Mouse (Mus musculus) T-helper 2 cell (primary cell): Measurements from ENCODE around the gene Gstm7.
"Not testable (repeated sequence)": the region's sequence is repeated elsewhere in the genome, so short reads cannot be mapped to it uniquely, and the experiment has no call there.

ENCODE experiments used
- in situ Hi-C: fragments of 300-600 bp; cut with MboI, MseI; formaldehyde crosslinking; loops from one replicate; pipeline ENCODE4 v1.15.1; 2025; ENCODE audit warnings: high pct_unique_total_duplicates

Gstm7 gene

GRCm38 (mm10) chr3:107931670-107932069 is at the start of gene Gstm7:
Gene Gstm7, minus strand, starts transcription at chr3:107931817.
- in situ Hi-C loops, result loop anchor here (5.0 kb wide), 1 partner anchor 221 kb away; the partner anchor contains the start of gene Gpr61

GRCm38 (mm10) chr3:107981261-107981660 is 49.6 kb upstream of the Gstm7 start:
- in situ Hi-C loops, result no loop called here

- in situ Hi-C loops, result no loop called here
These were observed 46.1 kb upstream of the Gstm7 start for GRCm38 (mm10) chr3:107977691-107978090.

- in situ Hi-C loops, result no loop called here
These were observed 42.6 kb upstream of the Gstm7 start for GRCm38 (mm10) chr3:107974237-107974636.

- in situ Hi-C loops, result no loop called here
These were observed 40.5 kb upstream of the Gstm7 start for GRCm38 (mm10) chr3:107972070-107972469.

GRCm38 (mm10) chr3:107971101-107971500 is 39.5 kb upstream of the Gstm7 start:
- in situ Hi-C loops, result not testable (repeated sequence)

- in situ Hi-C loops, result no loop called here
These were observed 37.2 kb upstream of the Gstm7 start, which contains the start of gene Gstm3 for GRCm38 (mm10) chr3:107968724-107969395. Gene Gstm3, minus strand, starts transcription at chr3:107969283.

GRCm38 (mm10) chr3:107966631-107967030 is 35.0 kb upstream of the Gstm7 start:
- in situ Hi-C loops, result no loop called here

GRCm38 (mm10) chr3:107965592-107965991 is 34.0 kb upstream of the Gstm7 start:
- in situ Hi-C loops, result no loop called here

GRCm38 (mm10) chr3:107964656-107965308 is 33.2 kb upstream of the Gstm7 start:
- in situ Hi-C loops, result no loop called here

- in situ Hi-C loops, result no loop called here
These were observed 32.4 kb upstream of the Gstm7 start for GRCm38 (mm10) chr3:107964026-107964425.

- in situ Hi-C loops, result not testable (repeated sequence)
These were observed 23.6 kb upstream of the Gstm7 start for GRCm38 (mm10) chr3:107955260-107955659.

- in situ Hi-C loops, result no loop called here
These were observed 22.3 kb upstream of the Gstm7 start for GRCm38 (mm10) chr3:107953906-107954305.

- in situ Hi-C loops, result no loop called here
These were observed 21.7 kb upstream of the Gstm7 start for GRCm38 (mm10) chr3:107953328-107953755.

GRCm38 (mm10) chr3:107950531-107950930 is 18.9 kb upstream of the Gstm7 start:
- in situ Hi-C loops, result no loop called here

- in situ Hi-C loops, result not testable (repeated sequence)
These were observed 17.8 kb upstream of the Gstm7 start for GRCm38 (mm10) chr3:107949461-107949860.

- in situ Hi-C loops, result no loop called here
These were observed 14.1 kb upstream of the Gstm7 start for GRCm38 (mm10) chr3:107945729-107946128.

- in situ Hi-C loops, result no loop called here
These were observed 11.8 kb upstream of the Gstm7 start, which contains the start of gene Gstm6 for GRCm38 (mm10) chr3:107943239-107943990. Gene Gstm6, minus strand, starts transcription at chr3:107943749.

GRCm38 (mm10) chr3:107941261-107941660 is 9.6 kb upstream of the Gstm7 start:
- in situ Hi-C loops, result no loop called here

- in situ Hi-C loops, result no loop called here
These were observed 8.9 kb upstream of the Gstm7 start for GRCm38 (mm10) chr3:107940524-107940923.

- in situ Hi-C loops, result no loop called here
These were observed 8.2 kb upstream of the Gstm7 start for GRCm38 (mm10) chr3:107939830-107940229.

GRCm38 (mm10) chr3:107939403-107939802 is 7.8 kb upstream of the Gstm7 start:
- in situ Hi-C loops, result no loop called here
